Mouse (Mus musculus) MEL (cell line): ENCODE measurements at regions not wholly inside any gene's neighbourhood (a gene's known extent, or its start where the extent isn't known, plus 50 kb on each side); places are given as distances from the start of the nearest gene placed in this dataset.

Experiments used
- DNase-seq: peaks from one replicate; pipeline ENCODE4 v3.0.0; 2011; ENCODE audit warnings: low read depth, low spot score
- H3K27ac ChIP-seq: 2 replicates; pipeline ENCODE4 v1.5.1; 2012; ENCODE audit warnings: low read depth, mild to moderate bottlenecking, control low read depth, low read length, moderate library complexity; ENCODE audit not compliant: control insufficient read depth
- H3K27me3 ChIP-seq, 2 experiments: fragments of 150-350 bp in 1 of 2; sonication (generic) in 1 of 2; 2 replicates each; pipeline ENCODE4 v1.6.1; 2012; ENCODE audit warnings: low read length in 2 of 2, mild to moderate bottlenecking in 2 of 2, improper control_type of control experiment in 1 of 2, moderate library complexity in 1 of 2; ENCODE audit not compliant: insufficient read depth in 2 of 2, control insufficient read depth in 1 of 2
- H3K36me3 ChIP-seq, 2 experiments: 2 replicates each; pipeline ENCODE4 v1.6.1; 2012 to 2014; ENCODE audit warnings: low read length in 2 of 2, improper control_type of control experiment in 1 of 2, inconsistent platforms in 1 of 2, mild to moderate bottlenecking in 1 of 2; ENCODE audit not compliant: insufficient read depth in 2 of 2, control insufficient read depth in 1 of 2
- H3K4me1 ChIP-seq, 2 experiments: fragments of 150-350 bp in 1 of 2; sonication (generic) in 1 of 2; 2 replicates each; pipeline ENCODE4 v1.6.1; 2012; ENCODE audit warnings: low read length in 2 of 2, improper control_type of control experiment in 1 of 2, mild to moderate bottlenecking in 1 of 2; ENCODE audit not compliant: insufficient read depth in 2 of 2, control insufficient read depth in 1 of 2
- H3K4me3 ChIP-seq, 2 experiments: fragments of 150-350 bp in 1 of 2; sonication (generic) in 1 of 2; 2 replicates each; pipeline ENCODE4 v1.5.1; 2012; ENCODE audit warnings: low read depth in 2 of 2, low read length in 2 of 2, mild to moderate bottlenecking in 2 of 2, moderate library complexity in 2 of 2, control low read depth in 1 of 2, improper control_type of control experiment in 1 of 2; ENCODE audit not compliant: control insufficient read depth in 1 of 2, insufficient read depth in 1 of 2
- H3K79me2 ChIP-seq: 2 replicates; pipeline ENCODE4 v1.6.1; 2012; ENCODE audit warnings: mild to moderate bottlenecking, low read length, moderate library complexity; ENCODE audit not compliant: control insufficient read depth, poor library complexity, insufficient read depth
- H3K9ac ChIP-seq: 2 replicates; pipeline ENCODE4 v1.6.1; 2012; ENCODE audit warnings: low read depth, mild to moderate bottlenecking, control low read depth, low read length, moderate library complexity; ENCODE audit not compliant: control insufficient read depth, poor library complexity, severe bottlenecking
- H3K9me3 ChIP-seq: fragments of 150-350 bp; sonication (generic); replicated peaks from 2 replicates; pipeline ENCODE4 v1.6.1; 2012; ENCODE audit warnings: mild to moderate bottlenecking, low read length, improper control_type of control experiment, moderate library complexity; ENCODE audit not compliant: insufficient read depth
- CHD2 ChIP-seq: IDR thresholded peaks from 2 replicates; pipeline ENCODE4 v1.6.1; 2011; ENCODE audit warnings: low read length, improper control_type of control experiment
- CTCF ChIP-seq, 3 experiments: IDR thresholded peaks in 2 of 3; conservative IDR thresholded peaks in 1 of 3; 2 replicates each; pipeline ENCODE4 v1.5.1; 2011 to 2012; ENCODE audit warnings: low read length in 3 of 3, low read depth in 2 of 3, mild to moderate bottlenecking in 2 of 3, improper control_type of control experiment in 1 of 3, inconsistent platforms in 1 of 3, mixed read lengths in 1 of 3, moderate library complexity in 1 of 3; ENCODE audit not compliant: control insufficient read depth in 1 of 3, insufficient read depth in 1 of 3, poor library complexity in 1 of 3, severe bottlenecking in 1 of 3
- E2F4 ChIP-seq: IDR thresholded peaks from 2 replicates; pipeline ENCODE4 v1.6.1; 2011; ENCODE audit warnings: low read depth, low read length, improper control_type of control experiment, borderline replicate concordance
- ETS1 ChIP-seq: IDR thresholded peaks from 2 replicates; pipeline ENCODE4 v1.6.1; 2012; ENCODE audit warnings: low read depth, mild to moderate bottlenecking, inconsistent platforms, low read length, improper control_type of control experiment, moderate library complexity
- JUND ChIP-seq: IDR thresholded peaks from 2 replicates; pipeline ENCODE4 v1.6.1; 2011; ENCODE audit warnings: low read depth, mild to moderate bottlenecking, improper control_type of control experiment, low read length
- MAZ ChIP-seq: IDR thresholded peaks from 2 replicates; pipeline ENCODE4 v1.6.1; 2012; ENCODE audit warnings: low read depth, mild to moderate bottlenecking, inconsistent platforms, low read length, improper control_type of control experiment
- MXI1 ChIP-seq: IDR thresholded peaks from 2 replicates; pipeline ENCODE4 v1.6.1; 2011; ENCODE audit warnings: mild to moderate bottlenecking, low read depth, low read length, improper control_type of control experiment
- MYB ChIP-seq: IDR thresholded peaks from 2 replicates; pipeline ENCODE4 v1.6.1; 2011; ENCODE audit warnings: mild to moderate bottlenecking, low read depth, low read length, improper control_type of control experiment
- MYC ChIP-seq: IDR thresholded peaks from 2 replicates; pipeline ENCODE4 v1.6.1; 2011; ENCODE audit warnings: low read depth, mild to moderate bottlenecking, low read length, improper control_type of control experiment, moderate library complexity
- NELFE ChIP-seq: IDR thresholded peaks from 2 replicates; pipeline ENCODE4 v1.6.1; 2011; ENCODE audit warnings: low read depth, low read length, improper control_type of control experiment
- NRF1 ChIP-seq: IDR thresholded peaks from 2 replicates; pipeline ENCODE4 v1.6.1; 2014; ENCODE audit warnings: low read depth, mild to moderate bottlenecking, inconsistent platforms, low read length, improper control_type of control experiment, moderate library complexity; ENCODE audit not compliant: poor library complexity, insufficient read depth, severe bottlenecking
- POLR2A ChIP-seq, 2 experiments: IDR thresholded peaks; 2 replicates each; pipeline ENCODE4 v1.6.1; 2011 to 2012; ENCODE audit warnings: low read length in 2 of 2, mild to moderate bottlenecking in 2 of 2, control low read depth in 1 of 2, improper control_type of control experiment in 1 of 2, low read depth in 1 of 2, moderate library complexity in 1 of 2; ENCODE audit not compliant: control insufficient read depth in 1 of 2, insufficient read depth in 1 of 2, poor library complexity in 1 of 2
- POLR2AphosphoS2 ChIP-seq: IDR thresholded peaks from 2 replicates; pipeline ENCODE4 v1.6.1; 2011; ENCODE audit warnings: low read length, improper control_type of control experiment
- RAD21 ChIP-seq: IDR thresholded peaks from 2 replicates; pipeline ENCODE4 v1.6.1; 2011; ENCODE audit warnings: mild to moderate bottlenecking, low read depth, low read length, improper control_type of control experiment
- RCOR1 ChIP-seq: IDR thresholded peaks from 2 replicates; pipeline ENCODE4 v1.6.1; 2012; ENCODE audit warnings: low read depth, mild to moderate bottlenecking, inconsistent platforms, low read length, improper control_type of control experiment
- SIN3A ChIP-seq: IDR thresholded peaks from 2 replicates; pipeline ENCODE4 v1.6.1; 2012; ENCODE audit warnings: low read length, improper control_type of control experiment, inconsistent platforms
- UBTF ChIP-seq: IDR thresholded peaks from 2 replicates; pipeline ENCODE4 v1.6.1; 2012; ENCODE audit warnings: low read depth, mild to moderate bottlenecking, inconsistent platforms, low read length, improper control_type of control experiment, moderate library complexity, borderline replicate concordance; ENCODE audit not compliant: insufficient read depth
- USF1 ChIP-seq: IDR thresholded peaks from 2 replicates; pipeline ENCODE4 v1.6.1; 2014; ENCODE audit warnings: low read depth, mild to moderate bottlenecking, inconsistent platforms, low read length, improper control_type of control experiment, moderate library complexity
- USF2 ChIP-seq, 2 experiments: IDR thresholded peaks; 2 replicates each; pipeline ENCODE4 v1.6.1; 2011 to 2012; ENCODE audit warnings: improper control_type of control experiment in 2 of 2, low read length in 2 of 2, borderline replicate concordance in 1 of 2, inconsistent platforms in 1 of 2, low read depth in 1 of 2, mild to moderate bottlenecking in 1 of 2; ENCODE audit not compliant: insufficient read depth in 1 of 2
- ZKSCAN1 ChIP-seq: IDR thresholded peaks from 2 replicates; pipeline ENCODE4 v1.6.1; 2012; ENCODE audit warnings: low read depth, mild to moderate bottlenecking, inconsistent platforms, low read length, improper control_type of control experiment, moderate library complexity
- ZNF384 ChIP-seq: IDR thresholded peaks from 2 replicates; pipeline ENCODE4 v1.6.1; 2012; ENCODE audit warnings: low read depth, mild to moderate bottlenecking, inconsistent platforms, low read length, improper control_type of control experiment

- DNase-seq: no peak
- H3K36me3 ChIP-seq: no peaks in the 10 kb centered on the region
- H3K9me3 ChIP-seq: no peaks in the 10 kb centered on the region
- no peaks in the 10 kb centered on the region for H3K27me3 ChIP-seq
- H3K27ac ChIP-seq: no peak overlapping the region
- H3K79me2 ChIP-seq: no peaks in the 10 kb centered on the region
- no peak overlapping the region for H3K9ac ChIP-seq
- TF ChIP-seq MAZ: no peak
- TF ChIP-seq USF1: no peak
- no peak for TF ChIP-seq MYB
- TF ChIP-seq NELFE: no peak
- TF ChIP-seq USF2 (IDR thresholded peaks at IDR 0.05; ENCODE audit: borderline replicate concordance in 1 of 2, insufficient read depth in 1 of 2, low read depth in 1 of 2, low read length in 2 of 2): no peak
- no peak for TF ChIP-seq CHD2
- no peak for TF ChIP-seq POLR2A (IDR thresholded peaks at IDR 0.05; ENCODE audit: control insufficient read depth in 1 of 2, insufficient read depth in 1 of 2, low read depth in 1 of 2, low read length in 2 of 2, poor library complexity in 1 of 2)
- TF ChIP-seq E2F4: no peak
- no peak for TF ChIP-seq CTCF (IDR thresholded peaks at IDR 0.05 in 2 of 3, conservative IDR thresholded peaks at IDR 0.05 in 1 of 3; ENCODE audit: control insufficient read depth in 1 of 3, insufficient read depth in 1 of 3, low read depth in 2 of 3, low read length in 3 of 3, poor library complexity in 1 of 3, severe bottlenecking in 1 of 3)
- TF ChIP-seq, all 39 proteins: peak for 0
- Histone ChIP-seq H3K4me1 (no peaks in the 10 kb centered on the region), H3K4me3 (no peak overlapping the region)
Measured at GRCm38 (mm10) chr4:137187051-137187450, 90.2 kb upstream of the Wnt4 start.

DNA sequence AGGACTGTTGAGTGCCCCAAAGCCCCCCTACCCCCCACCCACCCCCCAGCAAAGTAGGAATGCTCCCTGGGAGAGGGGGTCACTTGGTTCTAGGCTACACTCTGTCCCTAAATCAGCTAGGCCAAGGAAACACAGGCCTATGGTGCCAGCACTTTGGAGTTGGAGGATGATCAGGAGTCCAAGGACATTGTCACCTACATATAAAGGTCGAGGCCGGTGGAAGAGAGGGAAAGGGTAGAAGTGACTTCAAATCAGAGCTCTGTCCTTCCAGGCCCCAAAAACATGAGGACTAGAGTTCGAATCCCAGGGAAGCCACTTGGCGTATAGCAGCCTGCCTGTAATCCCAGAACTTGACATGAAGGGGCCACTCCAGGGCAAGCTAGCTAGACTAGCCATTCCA, 92.3 kb upstream of the Wnt4 start:
- TF ChIP-seq SIN3A: no peak
- no peak for TF ChIP-seq MYB
- TF ChIP-seq JUND: no peak
- no peak for TF ChIP-seq MXI1
- no peak for TF ChIP-seq POLR2AphosphoS2
- no peak for TF ChIP-seq ETS1
- no peak for TF ChIP-seq RCOR1
- TF ChIP-seq ZNF384: no peak
- no peak for TF ChIP-seq RAD21
- no peak for TF ChIP-seq NRF1
- no peak for TF ChIP-seq MYC
- no peak for TF ChIP-seq UBTF
- TF ChIP-seq USF2 (IDR thresholded peaks at IDR 0.05; ENCODE audit: borderline replicate concordance in 1 of 2, insufficient read depth in 1 of 2, low read depth in 1 of 2, low read length in 2 of 2): no peak
- no peak for TF ChIP-seq ZKSCAN1
- Histone ChIP-seq H3K27me3 (no peaks in the 10 kb centered on the region), H3K36me3 (no peaks in the 10 kb centered on the region), H3K4me3 (no peak overlapping the region), H3K79me2 (no peaks in the 10 kb centered on the region), H3K9me3 (no peaks in the 10 kb centered on the region), H3K27ac (no peak overlapping the region), H3K4me1 (no peaks in the 10 kb centered on the region), H3K9ac (no peak overlapping the region)
- DNase-seq: no peak
